Mouse (Mus musculus): ENCODE measurements at regions not wholly inside any gene's neighbourhood (a gene's known extent, or its start where the extent isn't known, plus 50 kb on each side); places are given as distances from the start of the nearest gene placed in this dataset.
"Not testable (repeated sequence)": the region's sequence is repeated elsewhere in the genome, so short reads cannot be mapped to it uniquely, and the experiment has no call there.

GRCm38 (mm10) chr12:114434529-114434928 is 890.8 kb downstream of the Adam6a start:
- Histone ChIP-seq H3K9me3 (ENCODE audit: control insufficient read depth, low read length) (no peaks in the 10 kb centered on the region), H3K4me1 (ENCODE audit: control insufficient read depth, insufficient read depth, low read length) (no peaks in the 10 kb centered on the region), H3K4me3 (ENCODE audit: low read length) (no peak overlapping the region), H3K27me3 (replicated peaks; ENCODE audit: control insufficient read depth, insufficient read depth, low read length) (no peaks in the 10 kb centered on the region), H3K4me2 (ENCODE audit: low read depth, low read length) (no peak overlapping the region), H3K36me3 (ENCODE audit: control insufficient read depth, insufficient read depth, low read length) (no peaks in the 10 kb centered on the region), H3K27ac (ENCODE audit: low read length) (no peak overlapping the region), H3K9ac (ENCODE audit: low read depth, low read length) (no peak overlapping the region)
- no peak for ATAC-seq

GRCm38 (mm10) chr12:114462037-114462436 is 918.3 kb downstream of the Adam6a start:
- H3K27me3 ChIP-seq (replicated peaks; ENCODE audit: control insufficient read depth, insufficient read depth, low read length) = no peaks in the 10 kb centered on the region
- ATAC-seq = no peak
- H3K36me3 ChIP-seq (ENCODE audit: control insufficient read depth, insufficient read depth, low read length) = no peaks in the 10 kb centered on the region
- no peak overlapping the region for H3K27ac ChIP-seq (ENCODE audit: low read length)
- H3K4me1 ChIP-seq (ENCODE audit: control insufficient read depth, insufficient read depth, low read length) = no peaks in the 10 kb centered on the region
- 80% methylated on average over 5 of the region's 5 CpGs for WGBS
- H3K9me3 ChIP-seq (ENCODE audit: control insufficient read depth, low read length) = peaks cover 10% of the 10 kb centered on the region; the same call in 1 of the 2 replicates
- H3K9ac ChIP-seq (ENCODE audit: low read depth, low read length) = no peak overlapping the region
- H3K4me3 ChIP-seq (ENCODE audit: low read length) = no peak overlapping the region
- no peak overlapping the region for H3K4me2 ChIP-seq (ENCODE audit: low read depth, low read length)

GRCm38 (mm10) chr12:114462566-114462965 is 918.9 kb downstream of the Adam6a start:
- ATAC-seq = no peak
- Histone ChIP-seq H3K36me3 (ENCODE audit: control insufficient read depth, insufficient read depth, low read length) (no peaks in the 10 kb centered on the region), H3K4me3 (ENCODE audit: low read length) (no peak overlapping the region), H3K9ac (ENCODE audit: low read depth, low read length) (no peak overlapping the region), H3K4me1 (ENCODE audit: control insufficient read depth, insufficient read depth, low read length) (no peaks in the 10 kb centered on the region), H3K27me3 (replicated peaks; ENCODE audit: control insufficient read depth, insufficient read depth, low read length) (no peaks in the 10 kb centered on the region), H3K4me2 (ENCODE audit: low read depth, low read length) (no peak overlapping the region), H3K9me3 (ENCODE audit: control insufficient read depth, low read length) (peaks cover 10% of the 10 kb centered on the region; the same call in 1 of the 2 replicates), H3K27ac (ENCODE audit: low read length) (no peak overlapping the region)

GRCm38 (mm10) chr12:114468857-114469256 is 925.1 kb downstream of the Adam6a start:
- Histone ChIP-seq H3K27ac (ENCODE audit: low read length) (no peak overlapping the region), H3K36me3 (ENCODE audit: control insufficient read depth, insufficient read depth, low read length) (no peaks in the 10 kb centered on the region), H3K27me3 (replicated peaks; ENCODE audit: control insufficient read depth, insufficient read depth, low read length) (no peaks in the 10 kb centered on the region), H3K9me3 (ENCODE audit: control insufficient read depth, low read length) (no peaks in the 10 kb centered on the region), H3K9ac (ENCODE audit: low read depth, low read length) (no peak overlapping the region), H3K4me3 (ENCODE audit: low read length) (no peak overlapping the region), H3K4me2 (ENCODE audit: low read depth, low read length) (no peak overlapping the region), H3K4me1 (ENCODE audit: control insufficient read depth, insufficient read depth, low read length) (no peaks in the 10 kb centered on the region)
- no peak for ATAC-seq
- 90% methylated on average over 2 of the region's 2 CpGs for whole genome bisulfite sequencing

- not testable (repeated sequence) for H3K27ac ChIP-seq (ENCODE audit: low read length); H3K27me3 ChIP-seq (replicated peaks; ENCODE audit: control insufficient read depth, insufficient read depth, low read length); ATAC-seq; H3K4me2 ChIP-seq (ENCODE audit: low read depth, low read length); H3K36me3 ChIP-seq (ENCODE audit: control insufficient read depth, insufficient read depth, low read length); H3K9me3 ChIP-seq (ENCODE audit: control insufficient read depth, low read length); H3K4me3 ChIP-seq (ENCODE audit: low read length); H3K4me1 ChIP-seq (ENCODE audit: control insufficient read depth, insufficient read depth, low read length); H3K9ac ChIP-seq (ENCODE audit: low read depth, low read length)
Measured at GRCm38 (mm10) chr12:114472678-114473077, 929.0 kb downstream of the Adam6a start.

- ATAC-seq = no peak
- Histone ChIP-seq H3K9me3 (ENCODE audit: control insufficient read depth, low read length) (no peaks in the 10 kb centered on the region), H3K27me3 (replicated peaks; ENCODE audit: control insufficient read depth, insufficient read depth, low read length) (no peaks in the 10 kb centered on the region), H3K4me2 (ENCODE audit: low read depth, low read length) (no peak overlapping the region), H3K9ac (ENCODE audit: low read depth, low read length) (no peak overlapping the region), H3K27ac (ENCODE audit: low read length) (no peak overlapping the region), H3K4me1 (ENCODE audit: control insufficient read depth, insufficient read depth, low read length) (no peaks in the 10 kb centered on the region), H3K36me3 (ENCODE audit: control insufficient read depth, insufficient read depth, low read length) (no peaks in the 10 kb centered on the region), H3K4me3 (ENCODE audit: low read length) (no peak overlapping the region)
- WGBS = 80% methylated on average over 3 of the region's 3 CpGs
Measured at GRCm38 (mm10) chr12:114478741-114479140, 935.0 kb downstream of the Adam6a start.

GRCm38 (mm10) chr12:114493500-114494031 is 949.9 kb downstream of the Adam6a start:
- not testable (repeated sequence) for H3K27me3 ChIP-seq (replicated peaks; ENCODE audit: control insufficient read depth, insufficient read depth, low read length); H3K27ac ChIP-seq (ENCODE audit: low read length); H3K9ac ChIP-seq (ENCODE audit: low read depth, low read length); ATAC-seq; H3K4me2 ChIP-seq (ENCODE audit: low read depth, low read length); H3K36me3 ChIP-seq (ENCODE audit: control insufficient read depth, insufficient read depth, low read length); H3K9me3 ChIP-seq (ENCODE audit: control insufficient read depth, low read length); H3K4me1 ChIP-seq (ENCODE audit: control insufficient read depth, insufficient read depth, low read length); H3K4me3 ChIP-seq (ENCODE audit: low read length)
- 65% methylated on average over 2 of the region's 2 CpGs for WGBS

- Histone ChIP-seq H3K4me2 (ENCODE audit: low read depth, low read length) (no peak overlapping the region), H3K4me3 (ENCODE audit: low read length) (no peak overlapping the region), H3K4me1 (ENCODE audit: control insufficient read depth, insufficient read depth, low read length) (no peaks in the 10 kb centered on the region), H3K27ac (ENCODE audit: low read length) (no peak overlapping the region), H3K9me3 (ENCODE audit: control insufficient read depth, low read length) (no peaks in the 10 kb centered on the region), H3K36me3 (ENCODE audit: control insufficient read depth, insufficient read depth, low read length) (no peaks in the 10 kb centered on the region), H3K27me3 (replicated peaks; ENCODE audit: control insufficient read depth, insufficient read depth, low read length) (no peaks in the 10 kb centered on the region), H3K9ac (ENCODE audit: low read depth, low read length) (no peak overlapping the region)
- WGBS = 41% methylated on average over 2 of the region's 2 CpGs
- ATAC-seq = no peak
Measured at GRCm38 (mm10) chr12:114495741-114496140, 952.0 kb downstream of the Adam6a start.

GRCm38 (mm10) chr12:114513143-114513542 is 969.4 kb downstream of the Adam6a start:
- no peaks in the 10 kb centered on the region for H3K4me1 ChIP-seq (ENCODE audit: control insufficient read depth, insufficient read depth, low read length)
- 78% methylated on average over 2 of the region's 2 CpGs for WGBS
- H3K27ac ChIP-seq (ENCODE audit: low read length) = no peak overlapping the region
- no peak overlapping the region for H3K4me2 ChIP-seq (ENCODE audit: low read depth, low read length)
- H3K36me3 ChIP-seq (ENCODE audit: control insufficient read depth, insufficient read depth, low read length) = no peaks in the 10 kb centered on the region
- no peak for ATAC-seq
- no peaks in the 10 kb centered on the region for H3K27me3 ChIP-seq (replicated peaks; ENCODE audit: control insufficient read depth, insufficient read depth, low read length)
- no peak overlapping the region for H3K4me3 ChIP-seq (ENCODE audit: low read length)
- no peak overlapping the region for H3K9ac ChIP-seq (ENCODE audit: low read depth, low read length)
- H3K9me3 ChIP-seq (ENCODE audit: control insufficient read depth, low read length) = 0 out of 2 replicates have a peak, but pooled peaks cover 2% of the 10 kb centered on the region

- not testable (repeated sequence) for H3K27me3 ChIP-seq (replicated peaks; ENCODE audit: control insufficient read depth, insufficient read depth, low read length); ATAC-seq; H3K4me1 ChIP-seq (ENCODE audit: control insufficient read depth, insufficient read depth, low read length); H3K36me3 ChIP-seq (ENCODE audit: control insufficient read depth, insufficient read depth, low read length); H3K27ac ChIP-seq (ENCODE audit: low read length); H3K9ac ChIP-seq (ENCODE audit: low read depth, low read length); H3K4me3 ChIP-seq (ENCODE audit: low read length); H3K4me2 ChIP-seq (ENCODE audit: low read depth, low read length); H3K9me3 ChIP-seq (ENCODE audit: control insufficient read depth, low read length)
- WGBS = 57% methylated on average over 1 of the region's 1 CpGs
Measured at GRCm38 (mm10) chr12:114542094-114542493, 998.4 kb downstream of the Adam6a start.

Measured in intestine, embryonic 16.5 days (tissue).